Mouse (Mus musculus): ENCODE data around the gene Ubox5.

GRCm38 (mm10) chr2:130589157-130589556 is 40.7 kb downstream of the Ubox5 start:
- TF ChIP-seq CTCF (conservative IDR thresholded peaks at IDR 0.05; ENCODE audit: low read length), result no peak
- TF ChIP-seq POU5F1 (IDR thresholded peaks at IDR 0.05; ENCODE audit: borderline replicate concordance, low read length), result no peak

Data from E14TG2a.4 (cell line).